Mouse (Mus musculus): Measurements from ENCODE around the gene 2610301B20Rik.
A peak's percentile ranks its signal among the peaks of the same experiment; 100 is the strongest.
"Not testable (repeated sequence)": the region's sequence is repeated elsewhere in the genome, so short reads cannot be mapped to it uniquely, and the experiment has no call there.

Gene 2610301B20Rik

GRCm38 (mm10) chr4:10905234-10905801 lies 31.0 kb downstream of the 2610301B20Rik start:
- no peak for DNase-seq (ENCODE audit: low spot score in 2 of 2)

- DNase-seq (ENCODE audit: low spot score in 2 of 2) = not testable (repeated sequence)
These were observed 37.1 kb downstream of the 2610301B20Rik start for GRCm38 (mm10) chr4:10911417-10911816.

GRCm38 (mm10) chr4:10911909-10912478 lies 37.7 kb downstream of the 2610301B20Rik start:
- no peak for DNase-seq (ENCODE audit: low spot score in 2 of 2)

GRCm38 (mm10) chr4:10912611-10913301 lies 38.5 kb downstream of the 2610301B20Rik start:
- peak; percentile 82 for DNase-seq (ENCODE audit: low spot score in 2 of 2)

- DNase-seq (ENCODE audit: low spot score in 2 of 2) = no peak
These were observed 39.1 kb downstream of the 2610301B20Rik start for GRCm38 (mm10) chr4:10913409-10913808.

GRCm38 (mm10) chr4:10914766-10915165 lies 40.5 kb downstream of the 2610301B20Rik start:
- DNase-seq (ENCODE audit: low spot score in 2 of 2) = no peak

GRCm38 (mm10) chr4:10915271-10915670 lies 41.0 kb downstream of the 2610301B20Rik start:
- DNase-seq (ENCODE audit: low spot score in 2 of 2) = no peak

GRCm38 (mm10) chr4:10918402-10918801 lies 44.1 kb downstream of the 2610301B20Rik start:
- no peak for DNase-seq (ENCODE audit: low spot score in 2 of 2)

- no peak for DNase-seq (ENCODE audit: low spot score in 2 of 2)
These were observed 44.8 kb downstream of the 2610301B20Rik start for GRCm38 (mm10) chr4:10919097-10919496.

- DNase-seq (ENCODE audit: low spot score in 2 of 2) = no peak
These were observed 45.2 kb downstream of the 2610301B20Rik start for GRCm38 (mm10) chr4:10919530-10919929.

GRCm38 (mm10) chr4:10919987-10920386 lies 45.7 kb downstream of the 2610301B20Rik start:
- DNase-seq (ENCODE audit: low spot score in 2 of 2) = no peak

- no peak for DNase-seq (ENCODE audit: low spot score in 2 of 2)
These were observed 46.3 kb downstream of the 2610301B20Rik start for GRCm38 (mm10) chr4:10920622-10921021.

- peak; percentile 64 to 70 for DNase-seq (ENCODE audit: low spot score in 2 of 2)
These were observed 48.9 kb downstream of the 2610301B20Rik start for GRCm38 (mm10) chr4:10923180-10923579.

GRCm38 (mm10) chr4:10924140-10924539 lies 49.8 kb downstream of the 2610301B20Rik start:
- DNase-seq (ENCODE audit: low spot score in 2 of 2) = no peak

GRCm38 (mm10) chr4:10924541-10924940 lies 50.2 kb downstream of the 2610301B20Rik start:
- DNase-seq (ENCODE audit: low spot score in 2 of 2) = no peak

GRCm38 (mm10) chr4:10926416-10926815 lies 52.1 kb downstream of the 2610301B20Rik start:
- no peak for DNase-seq (ENCODE audit: low spot score in 2 of 2)

GRCm38 (mm10) chr4:10928158-10928557 lies 53.9 kb downstream of the 2610301B20Rik start:
- no peak for DNase-seq (ENCODE audit: low spot score in 2 of 2)

GRCm38 (mm10) chr4:10929726-10930125 lies 55.4 kb downstream of the 2610301B20Rik start:
- no peak for DNase-seq (ENCODE audit: low spot score in 2 of 2)

GRCm38 (mm10) chr4:10931040-10931439 lies 56.7 kb downstream of the 2610301B20Rik start:
- no peak for DNase-seq (ENCODE audit: low spot score in 2 of 2)

- no peak for DNase-seq (ENCODE audit: low spot score in 2 of 2)
These were observed 57.9 kb downstream of the 2610301B20Rik start for GRCm38 (mm10) chr4:10932091-10932745.

GRCm38 (mm10) chr4:10932782-10933181 lies 58.5 kb downstream of the 2610301B20Rik start:
- DNase-seq (ENCODE audit: low spot score in 2 of 2) = no peak

GRCm38 (mm10) chr4:10936766-10937165 lies 62.5 kb downstream of the 2610301B20Rik start:
- DNase-seq (ENCODE audit: low spot score in 2 of 2) = no peak

Data from right cerebral cortex, postnatal 36 days (tissue).